Mouse (Mus musculus) adrenal gland, postnatal 25 days (tissue): ENCODE data around the gene Il18rap. TPM values are rescaled to one million over a fixed set of nuclear protein-coding genes. Genes with fewer than 3 reads are reported as not detected.
"Not testable (repeated sequence)": the region's sequence is repeated elsewhere in the genome, so short reads cannot be mapped to it uniquely, and the experiment has no call there.

ENCODE experiments used
- DNase-seq: peaks from one replicate; pipeline ENCODE4 v3.0.0; 2021; ENCODE audit warnings: mixed read lengths
- total RNA-seq: library from RNA; stranded (reverse); gene quantifications from 2 replicates; pipeline ENCODE4 v1.2.3, GENCODE M21; 2021

Il18rap gene
- total RNA-seq, 1 experiment from 2014 or later: 0.15 TPM

DNA sequence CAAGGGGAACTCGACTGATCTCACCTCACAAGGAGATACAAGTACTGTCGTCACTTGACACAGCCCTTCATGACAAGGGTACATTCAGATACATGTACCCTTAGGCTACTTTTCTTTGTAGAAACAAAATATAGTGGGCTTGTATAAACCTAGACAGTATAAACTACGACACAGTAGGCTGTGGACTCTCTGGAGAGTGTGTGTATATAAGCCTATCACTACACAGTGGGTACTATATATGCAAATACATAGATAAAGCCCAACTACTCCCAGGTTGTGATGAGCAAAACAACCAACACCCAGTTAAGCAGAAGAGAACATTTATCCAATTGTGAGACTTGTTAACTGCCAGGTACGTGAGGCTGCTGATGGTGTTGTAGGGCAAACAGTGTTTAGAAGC lies 31.5 kb downstream of the Il18rap start:
- no peak for DNase-seq

DNA sequence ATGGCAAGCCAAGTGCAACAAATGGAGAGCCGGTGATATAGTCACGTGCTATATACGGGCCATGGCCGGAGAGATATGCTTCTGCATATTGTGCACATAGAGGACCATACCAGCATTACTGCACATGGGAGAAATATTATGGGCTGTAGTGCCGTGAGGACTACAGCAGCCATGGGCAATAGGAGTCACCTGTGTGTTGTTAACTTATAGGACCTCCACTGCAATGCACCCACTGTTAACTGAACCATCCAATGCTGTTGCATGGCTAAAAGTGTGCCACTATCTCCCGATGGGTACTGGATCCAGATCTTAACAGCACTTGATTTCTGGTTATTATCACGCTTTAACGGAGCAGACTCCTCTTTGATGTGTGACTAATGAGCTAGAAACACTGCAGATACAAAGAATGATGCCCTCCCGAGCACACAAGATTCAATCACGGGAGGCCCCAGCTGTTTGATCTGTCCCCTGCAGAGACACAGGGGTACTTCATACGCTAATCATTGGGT lies 32.0 kb downstream of the Il18rap start:
- no peak for DNase-seq

DNA sequence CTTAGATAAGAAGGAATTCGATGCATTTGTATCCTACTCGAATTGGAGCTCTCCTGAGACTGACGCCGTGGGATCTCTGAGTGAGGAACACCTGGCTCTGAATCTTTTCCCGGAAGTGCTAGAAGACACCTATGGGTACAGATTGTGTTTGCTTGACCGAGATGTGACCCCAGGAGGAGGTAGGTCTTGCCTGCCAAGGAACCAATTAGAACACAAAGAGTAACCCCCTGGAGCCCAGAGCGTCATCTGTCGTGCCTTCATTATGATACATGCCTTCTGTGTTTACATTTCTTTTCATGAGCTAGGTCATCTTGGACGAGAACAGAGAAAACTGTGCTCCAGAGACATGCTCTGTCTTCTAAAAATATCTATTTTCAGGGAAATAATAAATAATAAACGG lies 32.6 kb downstream of the Il18rap start:
- no peak for DNase-seq

DNA sequence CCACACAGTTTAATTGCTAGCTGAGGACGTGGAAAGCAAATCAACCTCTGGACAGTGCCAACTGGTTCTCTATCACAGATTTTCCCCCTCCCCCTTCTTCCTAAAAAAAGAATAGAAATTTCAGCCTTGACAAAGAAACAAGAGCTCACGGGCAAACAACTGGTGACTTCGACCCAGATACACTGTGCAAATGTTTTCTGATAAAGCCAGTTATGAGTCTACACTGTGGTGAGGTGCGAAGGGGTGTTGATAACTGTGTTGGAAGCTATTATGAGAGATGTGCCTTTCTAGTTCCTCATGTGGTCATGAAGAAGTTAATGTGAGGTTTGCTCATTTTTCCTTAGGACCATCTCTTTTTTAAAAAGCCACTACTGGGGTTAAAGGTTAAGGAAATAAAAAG lies 54.2 kb downstream of the Il18rap start:
- no peak for DNase-seq

DNA sequence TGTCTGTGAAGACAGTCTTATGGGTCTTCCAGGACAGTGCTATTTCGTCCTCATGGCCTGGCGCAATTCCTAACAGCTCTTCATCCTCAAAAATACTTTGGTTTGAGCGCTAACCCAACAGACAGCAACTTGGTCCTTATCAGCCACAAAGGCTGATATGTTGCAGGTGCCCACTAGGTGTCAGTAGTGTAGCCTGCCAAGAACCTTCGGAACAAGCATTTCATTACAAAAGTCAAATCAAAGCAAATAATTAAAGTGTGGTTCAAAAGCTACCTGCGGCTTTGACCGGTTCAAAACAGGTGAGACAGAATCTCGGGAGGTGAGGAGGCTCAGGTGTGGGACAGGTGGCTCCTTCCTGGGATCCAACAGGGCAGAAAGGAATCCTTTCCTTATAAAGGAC lies 64.6 kb downstream of the Il18rap start, which contains the start of gene Slc9a4:
TSS of gene Slc9a4 (plus strand) at position 298 of the 400 bp plus-strand sequence.
- no peak for DNase-seq

DNA sequence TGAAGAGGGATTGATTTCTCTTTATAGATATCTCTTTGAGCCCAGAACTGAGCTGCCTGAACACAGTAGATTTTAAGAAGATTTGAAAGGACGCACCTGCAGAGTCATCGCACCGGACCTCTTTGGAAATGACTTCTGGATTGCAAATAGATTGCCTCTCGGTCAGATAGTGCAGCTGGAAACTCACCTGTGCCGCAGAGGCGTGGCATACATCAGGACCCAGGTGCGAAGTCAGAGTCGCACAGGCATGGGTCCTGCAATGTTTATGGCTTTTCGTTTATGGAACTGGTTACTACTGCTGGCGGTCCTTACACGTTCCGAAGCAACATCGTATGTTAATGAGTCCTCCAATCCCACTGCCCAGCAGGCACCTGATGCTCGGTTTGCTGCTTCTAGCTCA lies 65.1 kb downstream of the Il18rap start:
- DNase-seq: no peak

DNA sequence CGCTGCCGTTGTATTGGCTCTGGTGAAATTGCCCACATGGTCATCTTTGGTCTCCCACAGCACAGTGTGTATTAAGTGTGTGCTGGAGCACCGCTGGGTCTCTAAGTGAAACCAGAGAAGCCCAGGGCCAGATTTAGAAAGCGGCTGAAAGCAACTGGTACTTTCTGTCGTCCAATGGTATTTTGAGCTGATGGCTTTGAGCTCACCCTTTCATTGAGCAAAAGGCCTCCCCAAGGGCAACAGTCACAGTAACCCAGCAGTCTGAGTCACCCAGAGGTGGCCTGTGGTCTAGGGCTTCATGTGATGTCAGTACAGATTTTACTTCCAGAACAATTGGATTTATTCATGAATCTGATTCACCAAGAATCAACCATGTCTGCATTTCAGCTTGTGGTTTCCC lies 71.6 kb downstream of the Il18rap start:
- no peak for DNase-seq

DNA sequence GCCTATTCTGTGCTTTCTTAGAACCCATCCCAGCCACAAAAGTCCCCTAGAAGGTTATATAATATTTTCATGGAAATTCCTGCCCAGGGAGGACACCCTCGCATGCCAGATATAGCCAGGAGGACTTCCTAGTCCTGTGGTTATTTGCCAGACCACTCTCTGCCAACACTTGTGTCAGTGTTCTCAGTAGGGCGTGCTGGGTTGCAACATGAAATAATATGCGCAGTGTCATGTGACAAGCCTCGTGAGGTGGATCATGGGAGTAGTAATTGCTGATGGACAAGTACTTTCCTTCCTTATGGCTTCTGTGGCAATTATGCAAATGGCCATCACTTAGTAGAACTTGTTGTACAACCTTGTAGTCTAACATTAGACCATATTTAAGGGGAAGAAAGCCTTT lies 75.8 kb downstream of the Il18rap start:
- DNase-seq: no peak

DNA sequence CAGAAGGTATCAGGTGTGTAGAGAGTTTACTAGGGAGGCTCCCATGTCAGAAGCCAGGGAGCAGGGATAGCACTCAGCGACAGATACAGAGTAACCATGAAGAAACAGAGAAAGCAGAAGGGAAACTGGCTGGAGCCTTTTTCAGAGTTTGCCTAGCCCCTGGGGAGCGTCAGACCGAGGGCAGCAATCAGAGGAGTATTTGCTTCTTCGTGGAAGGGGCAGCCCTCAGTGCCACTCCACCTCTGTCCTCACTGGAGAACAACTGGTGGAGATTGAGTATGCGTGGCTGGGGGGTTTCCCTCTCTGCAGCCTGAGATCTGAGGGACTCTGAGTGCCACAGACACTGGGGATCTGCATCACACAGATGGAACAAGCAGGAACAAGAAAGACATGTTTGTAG lies 82.7 kb downstream of the Il18rap start:
- DNase-seq: no peak

DNA sequence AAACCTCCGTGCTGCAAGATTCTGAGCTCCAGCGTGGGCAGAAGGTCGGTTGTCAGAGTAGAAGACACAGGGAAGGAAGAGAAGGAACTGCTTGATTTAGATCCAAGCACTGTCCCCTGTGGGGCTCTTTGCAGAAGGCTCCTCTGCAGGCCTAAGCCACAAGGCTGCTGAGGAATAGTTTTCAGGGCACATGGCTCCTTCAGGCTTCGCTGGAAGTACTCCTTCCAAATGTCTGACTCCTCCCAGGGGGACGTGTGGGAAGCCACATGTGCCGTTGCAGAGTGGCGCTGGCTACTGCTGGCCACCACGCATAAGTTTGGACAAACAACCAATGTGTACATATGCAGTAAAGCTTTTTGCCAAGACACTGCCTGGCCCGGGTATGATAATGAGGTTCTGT lies 84.5 kb downstream of the Il18rap start:
- not testable (repeated sequence) for DNase-seq

DNA sequence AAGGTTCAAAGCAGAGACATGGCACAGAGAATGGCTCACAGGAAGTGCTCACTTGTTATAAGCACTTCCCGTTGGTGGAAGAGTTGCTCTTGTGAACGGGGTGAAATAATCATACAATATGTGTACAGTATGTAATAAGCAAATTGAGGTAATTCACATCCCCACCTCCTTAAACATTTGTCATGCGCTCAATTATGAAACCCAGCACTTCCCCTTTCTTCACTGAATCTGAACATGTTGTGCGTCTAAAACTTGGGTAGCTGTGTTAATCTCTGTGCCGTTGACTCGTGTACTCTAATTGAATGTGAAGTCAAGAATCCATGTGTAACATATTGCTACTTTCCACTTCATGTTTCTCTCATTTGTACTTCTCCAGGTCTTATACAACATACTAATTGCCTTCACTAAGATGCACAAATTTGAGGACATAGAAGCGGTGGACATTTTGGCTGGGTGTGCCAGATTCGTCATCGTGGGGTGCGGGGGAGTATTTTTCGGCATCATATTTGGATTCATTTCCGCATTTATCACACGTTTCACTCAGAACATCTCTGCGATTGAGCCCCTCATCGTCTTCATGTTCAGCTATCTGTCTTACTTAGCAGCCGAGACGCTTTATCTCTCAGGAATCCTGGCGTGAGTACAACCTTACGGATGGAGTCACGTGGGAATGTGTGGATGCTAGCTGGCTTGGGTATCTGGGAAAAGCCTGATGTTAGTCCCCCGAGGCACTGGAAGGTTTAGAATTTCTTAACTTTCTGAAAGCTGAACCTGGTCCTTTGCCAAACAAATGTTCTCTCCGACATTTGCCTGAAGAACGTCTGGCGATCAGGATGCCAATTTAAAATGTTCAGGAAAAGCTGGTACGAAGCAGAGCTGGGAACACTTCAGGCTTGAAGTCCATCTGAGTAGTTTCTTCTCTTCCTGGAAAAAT lies 85.5 kb downstream of the Il18rap start:
- DNase-seq: no peak

Other genes with a start within 250 kb of the Il18rap start
- gene Il1rl2, start 190.8 kb upstream of the Il18rap start, total RNA-seq: 0.95 and 1.4 TPM in 2 replicates
- 0.18 and 0.29 TPM in 2 replicates for gene Il1rl1, start 85.8 kb upstream of the Il18rap start, total RNA-seq
- gene Il18r1, start 49.8 kb upstream of the Il18rap start, total RNA-seq: not detected in 2 replicates
- not detected in 2 replicates for gene Slc9a4, start 64.7 kb downstream of the Il18rap start, total RNA-seq
- gene Slc9a2, start 165.2 kb downstream of the Il18rap start, total RNA-seq: 0.12 TPM in 1 of 2 replicates, not detected in the other